Mouse (Mus musculus) midbrain, embryonic 14.5 days (tissue): ENCODE measurements at regions not wholly inside any gene's neighbourhood (a gene's known extent, or its start where the extent isn't known, plus 50 kb on each side); places are given as distances from the start of the nearest gene placed in this dataset.

Experiments
- ATAC-seq: fragments of 200-750 bp; cut with Nextera tagmentation; 2 replicates; pipeline ENCODE4 v1.8.0; 2017; ENCODE audit warnings: moderate number of reproducible peaks, moderate library complexity; ENCODE audit not compliant: low FRiP score, low TSS enrichment
- DNase-seq: peaks from one replicate; pipeline ENCODE4 v3.0.0-alpha.2; 2015
- H3K27ac ChIP-seq: fragments of 300-500 bp; sonication (generic); replicated peaks from 2 replicates; pipeline ENCODE4 v1.5.1; 2014; ENCODE audit warnings: mild to moderate bottlenecking, low read depth, low read length, moderate library complexity
- H3K27me3 ChIP-seq: fragments of 300-500 bp; sonication (generic); 2 replicates; pipeline ENCODE4 v1.6.1; 2014; ENCODE audit warnings: low read length, control low read depth, mixed read lengths; ENCODE audit not compliant: control insufficient read depth, insufficient read depth
- H3K36me3 ChIP-seq: fragments of 300-500 bp; sonication (generic); 2 replicates; pipeline ENCODE4 v1.6.1; 2014; ENCODE audit warnings: low read length, control low read depth; ENCODE audit not compliant: control insufficient read depth, insufficient read depth
- H3K4me1 ChIP-seq: fragments of 300-500 bp; sonication (generic); 2 replicates; pipeline ENCODE4 v1.6.1; 2014; ENCODE audit warnings: mild to moderate bottlenecking, antibody characterized with exemption, low read length, control low read depth; ENCODE audit not compliant: control insufficient read depth, insufficient read depth
- H3K4me2 ChIP-seq: fragments of 300-500 bp; sonication (generic); 2 replicates; pipeline ENCODE4 v1.6.1; 2014; ENCODE audit warnings: mild to moderate bottlenecking, low read length, moderate library complexity
- H3K4me3 ChIP-seq: fragments of 300-500 bp; sonication (generic); replicated peaks from 2 replicates; pipeline ENCODE4 v1.5.1; 2014; ENCODE audit warnings: low read depth, low read length
- H3K9ac ChIP-seq: fragments of 300-500 bp; sonication (generic); replicated peaks from 2 replicates; pipeline ENCODE4 v1.6.1; 2014; ENCODE audit warnings: mild to moderate bottlenecking, low read length, moderate library complexity
- H3K9me3 ChIP-seq: fragments of 300-500 bp; sonication (generic); 2 replicates; pipeline ENCODE4 v1.6.1; 2016; ENCODE audit warnings: low read length, control low read depth, mixed read lengths; ENCODE audit not compliant: control insufficient read depth
- WGBS: fragments of 180-500 bp; shearing (Covaris S2); extraction: QIAGEN DNeasy Blood & Tissue Kit; methylation state at CpG from one replicate; pipeline ENCODE4 v1.1.7; 2014; 5-methylcytosine and 5-hydroxymethylcytosine counted together

DNA sequence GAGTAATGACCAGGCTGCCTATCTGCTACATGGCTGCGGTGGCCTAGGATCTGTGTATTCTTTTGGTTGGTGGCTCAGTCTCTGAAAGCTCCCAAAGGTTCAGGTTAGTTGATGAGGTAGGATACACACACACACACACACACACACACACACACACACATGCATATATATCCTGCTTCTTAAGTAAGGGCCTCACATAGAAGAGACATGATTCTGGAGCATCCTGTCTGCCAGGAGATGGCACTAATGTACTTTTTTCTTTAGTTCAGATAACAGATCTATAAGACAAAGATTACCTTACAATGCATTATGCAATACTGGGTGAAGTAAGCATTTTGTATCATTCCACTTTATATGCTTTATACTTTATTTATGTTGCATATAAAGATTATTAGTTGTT is 149.8 kb downstream of the Ankrd7 start:
- no peak overlapping the region for H3K4me3 ChIP-seq

DNA sequence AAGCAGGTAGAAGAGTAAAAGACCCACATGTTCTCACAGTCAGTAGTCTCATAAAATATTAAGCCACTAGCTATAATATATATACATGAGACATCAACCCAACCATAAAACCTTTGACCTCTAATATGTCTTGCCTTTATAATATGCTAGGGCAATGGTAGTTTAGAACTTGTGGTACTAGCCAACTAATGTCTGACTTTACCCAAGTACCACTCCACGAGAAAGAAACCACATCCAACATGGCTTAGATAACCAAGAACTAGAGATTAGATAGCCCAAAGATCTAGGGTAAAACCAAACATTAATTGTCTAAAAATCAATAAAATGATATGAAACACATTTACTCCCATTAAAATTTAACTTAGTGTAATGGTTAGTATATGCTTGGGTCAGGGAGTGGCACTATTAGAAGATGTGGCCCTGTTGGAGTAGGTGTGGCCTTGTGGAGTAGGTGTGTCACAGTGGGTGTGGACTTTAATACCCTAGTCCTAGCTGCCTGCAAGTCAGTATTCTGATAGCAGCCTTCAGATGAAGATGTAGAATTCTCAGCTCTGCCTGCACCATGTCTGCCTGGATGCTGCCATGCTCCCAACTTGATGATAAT is 152.2 kb downstream of the Ankrd7 start:
- no peak for DNase-seq
- Histone ChIP-seq H3K4me2 (no peak overlapping the region), H3K27ac (no peak overlapping the region), H3K9ac (no peak overlapping the region), H3K9me3 (no peaks in the 10 kb centered on the region), H3K27me3 (no peaks in the 10 kb centered on the region), H3K4me1 (no peaks in the 10 kb centered on the region), H3K36me3 (no peaks in the 10 kb centered on the region), H3K4me3 (no peak overlapping the region)
- 84% methylated on average over 1 of the region's 1 CpGs for WGBS
- no peak for ATAC-seq

More for the DNA sequence above, 149.8 kb downstream of the Ankrd7 start:
- no peaks in the 10 kb centered on the region for H3K36me3 ChIP-seq
- WGBS: 90% methylated on average over 1 of the region's 1 CpGs
- DNase-seq (peak; percentile 72), ATAC-seq (peak; percentile 40; the same call in 1 of the 2 replicates)
- no peaks in the 10 kb centered on the region for H3K9me3 ChIP-seq
- H3K4me1 ChIP-seq: no peaks in the 10 kb centered on the region
- no peaks in the 10 kb centered on the region for H3K27me3 ChIP-seq
- H3K4me2 ChIP-seq: no peak overlapping the region
- no peak overlapping the region for H3K9ac ChIP-seq
- H3K27ac ChIP-seq: no peak overlapping the region

DNA sequence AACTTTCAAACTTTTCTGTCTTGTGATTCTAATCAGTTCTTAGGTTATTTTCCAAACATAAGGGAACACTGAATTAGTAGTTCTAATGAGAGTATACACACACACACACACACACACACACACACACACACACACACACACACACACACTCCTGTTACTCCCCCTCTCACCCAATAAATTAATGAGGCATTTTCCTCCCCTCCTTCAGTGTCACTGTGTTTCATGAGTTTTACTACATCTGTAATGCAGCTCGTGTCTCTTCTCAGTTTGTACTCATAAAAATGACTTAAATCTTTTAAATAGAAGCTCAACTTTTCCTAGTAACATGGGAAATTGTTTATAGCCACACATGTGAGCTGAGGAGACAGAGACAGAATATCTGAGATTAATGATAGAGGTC is 168.2 kb downstream of the Ankrd7 start:
- Histone ChIP-seq H3K27me3 (no peaks in the 10 kb centered on the region), H3K9ac (no peak overlapping the region), H3K9me3 (no peaks in the 10 kb centered on the region), H3K4me2 (no peak overlapping the region), H3K27ac (no peak overlapping the region), H3K36me3 (no peaks in the 10 kb centered on the region), H3K4me1 (no peaks in the 10 kb centered on the region), H3K4me3 (no peak overlapping the region)
- ATAC-seq (no peak), DNase-seq (no peak)
- 61% methylated on average over 1 of the region's 1 CpGs for WGBS
